Mouse (Mus musculus): ENCODE results near the gene Gm38100.

The Gm38100 gene

GRCm38 (mm10) chr1:175967004-175967745, 47.0 kb downstream of the Gm38100 start:
- no peak for DNase-seq (ENCODE audit: low spot score in 2 of 2)

GRCm38 (mm10) chr1:175970710-175971109, 50.6 kb downstream of the Gm38100 start:
- peak; percentile 36 to 42 for DNase-seq (ENCODE audit: low spot score in 2 of 2)
